Mouse (Mus musculus) NIH3T3 (cell line): ENCODE measurements around the gene Rtkn.

ENCODE experiments used
- DNase-seq: peaks from one replicate; pipeline ENCODE4 v3.0.0-alpha.2; 2012; ENCODE audit warnings: low read depth

Gene Rtkn

DNA sequence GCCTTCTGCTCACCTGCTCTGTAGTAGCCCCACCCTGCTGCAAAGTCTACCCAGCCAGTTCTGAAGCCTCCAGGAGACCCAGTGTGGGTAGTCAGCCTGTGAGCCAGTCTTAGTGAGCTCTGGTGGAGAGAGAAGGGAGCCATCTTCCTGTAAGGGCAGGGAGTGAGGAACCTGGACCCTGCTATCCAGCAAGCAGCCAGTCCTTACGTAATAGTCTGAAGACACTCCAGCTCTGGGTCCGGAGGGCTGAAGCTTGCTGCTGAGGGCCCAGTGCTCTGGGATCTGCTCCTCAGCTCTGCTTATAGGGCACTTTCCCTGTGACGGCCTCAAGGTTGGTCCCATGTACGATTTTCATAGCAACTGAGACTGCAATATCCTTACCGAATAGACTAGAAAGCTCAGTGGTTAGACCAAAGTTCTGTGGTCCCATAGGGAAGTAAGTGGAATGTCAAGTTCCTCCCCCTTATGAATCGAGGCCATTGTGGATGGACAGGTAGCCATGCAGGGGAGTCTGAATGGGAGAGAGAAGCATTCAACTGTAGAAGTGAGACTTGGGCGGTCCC, at the start of gene Rtkn:
Gene Rtkn, plus strand, starts transcription at position 513 of the 563 bp plus-strand sequence.
- no peak for DNase-seq

DNA sequence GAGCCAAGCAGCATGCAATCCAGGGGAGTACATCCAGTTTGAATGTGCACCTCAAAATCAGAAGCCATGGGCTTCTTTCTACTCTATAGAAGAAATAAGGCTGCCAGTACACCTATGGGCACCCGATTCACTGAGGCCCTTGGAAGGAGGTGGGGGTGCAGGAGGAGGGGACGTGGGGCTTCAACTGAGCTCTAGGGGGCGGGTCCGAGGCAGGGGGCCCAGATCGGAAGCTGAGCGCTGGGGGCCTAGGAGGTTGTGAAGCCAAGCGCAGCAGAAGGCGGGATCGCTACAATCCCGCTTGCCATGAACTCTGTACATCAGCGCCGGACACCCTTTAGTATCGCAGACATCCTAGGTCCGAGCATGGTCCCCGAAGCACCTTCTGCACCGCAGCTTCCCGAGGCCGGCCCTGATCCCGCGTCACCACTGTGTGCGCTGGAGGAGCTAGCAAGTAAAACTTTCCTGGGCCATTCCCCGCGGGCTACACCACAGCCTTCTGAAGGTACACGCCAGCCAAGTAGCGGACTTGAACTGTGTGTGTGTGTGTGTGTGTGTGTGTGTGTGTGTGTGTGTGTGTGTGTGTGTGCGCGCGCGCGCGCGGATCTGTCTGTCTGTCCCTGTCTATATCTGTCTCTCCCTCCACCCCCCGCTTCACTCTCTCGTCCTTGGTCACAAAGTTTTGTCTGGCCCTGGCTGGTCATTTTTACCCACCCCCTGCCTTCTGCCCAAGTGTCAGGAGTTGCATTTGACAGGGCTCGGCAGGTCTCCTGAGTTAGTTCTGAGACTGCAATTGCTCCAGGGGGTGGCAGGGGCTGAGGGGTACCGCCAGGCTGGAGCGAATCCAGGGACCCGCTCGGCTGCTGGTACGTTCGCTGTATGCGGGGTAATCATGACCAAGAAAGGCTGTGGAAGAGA, 48.9 kb upstream of the Rtkn start, which contains the start of gene Lbx2:
Gene Lbx2, plus strand, starts transcription at position 247 of the 915 bp plus-strand sequence.
- DNase-seq: no peak

DNA sequence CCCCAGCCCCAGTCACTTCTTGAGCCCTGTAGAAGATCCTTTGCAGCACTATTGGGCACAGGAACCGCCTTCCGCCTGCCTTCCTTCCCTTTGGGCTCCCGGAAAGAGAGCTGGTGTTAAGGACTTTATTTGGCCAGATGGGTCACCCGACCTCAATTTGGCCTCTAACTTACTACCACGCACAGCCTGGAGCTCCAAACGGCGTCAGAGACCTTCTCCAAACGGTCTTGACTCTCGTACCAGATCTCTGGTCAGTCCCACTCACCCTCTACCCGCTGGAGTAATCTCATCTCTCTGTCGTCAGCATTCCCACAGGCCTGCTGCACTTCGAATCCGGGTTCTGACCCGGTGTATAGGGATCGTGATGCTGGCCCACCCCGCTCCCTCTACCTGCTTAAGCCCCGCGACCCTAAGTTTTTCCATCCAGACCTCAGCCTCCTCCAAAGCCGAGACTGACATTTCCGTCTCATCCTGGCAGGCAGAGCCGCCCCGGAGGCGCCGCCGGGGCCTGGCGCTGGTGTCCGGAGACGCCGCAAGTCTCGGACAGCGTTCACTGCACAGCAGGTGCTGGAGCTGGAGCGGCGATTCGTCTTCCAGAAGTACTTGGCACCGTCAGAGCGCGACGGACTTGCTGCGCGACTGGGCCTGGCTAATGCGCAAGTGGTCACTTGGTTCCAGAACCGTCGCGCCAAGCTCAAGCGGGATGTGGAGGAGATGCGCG, 47.9 kb upstream of the Rtkn start:
- DNase-seq: no peak

DNA sequence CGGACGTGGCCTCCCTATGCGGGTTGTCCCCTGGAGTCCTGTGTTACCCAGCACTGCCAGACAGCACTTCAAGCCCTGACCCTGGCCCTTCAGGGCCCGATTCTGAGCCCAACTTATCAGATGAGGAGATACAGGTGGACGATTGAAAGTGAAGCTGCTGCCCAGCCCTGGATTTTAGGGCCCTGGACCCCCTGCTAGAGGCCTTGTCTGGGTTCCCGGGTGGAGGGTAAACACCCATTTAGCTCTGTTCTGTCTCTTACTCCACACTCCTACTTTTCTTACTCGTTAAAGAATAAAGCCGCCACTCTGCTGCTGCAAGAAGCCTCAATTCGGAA, 47.4 kb upstream of the Rtkn start:
- DNase-seq: no peak

DNA sequence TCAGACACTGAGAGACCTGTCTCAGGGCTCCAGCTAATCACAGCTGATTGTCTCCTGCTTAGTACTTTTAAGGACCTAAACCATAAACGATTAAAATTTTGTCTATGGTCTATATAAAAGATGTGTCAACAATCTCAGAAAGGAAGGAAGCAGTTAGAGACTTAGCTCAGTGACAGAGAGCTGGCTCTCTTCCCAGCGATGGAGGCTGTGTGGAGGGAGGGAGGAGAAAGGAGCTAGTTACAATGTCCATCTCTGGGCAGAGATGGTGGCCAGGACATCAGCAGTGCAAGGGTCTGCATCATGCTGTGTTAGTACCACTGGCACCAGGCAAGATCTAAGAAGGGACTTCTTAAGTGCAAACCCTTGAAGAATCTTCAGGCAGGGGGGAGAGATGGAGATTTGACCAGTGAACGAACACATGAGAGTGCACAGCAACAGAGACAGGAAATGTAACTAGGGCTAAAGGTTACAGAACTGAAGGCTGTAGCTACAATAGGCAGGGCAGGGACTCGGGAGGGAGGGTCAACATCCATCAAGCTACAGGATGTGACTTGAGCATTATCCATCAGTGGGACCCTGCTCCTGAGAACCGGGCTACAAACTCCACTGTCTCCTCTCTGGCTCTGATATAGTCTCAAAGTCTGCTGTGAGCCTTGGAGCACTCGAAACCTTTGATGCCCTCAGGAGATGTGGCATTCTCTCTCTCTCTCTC, 42.7 kb upstream of the Rtkn start:
- DNase-seq: peak; percentile 58

- no peak for DNase-seq
These were observed 39.3 kb upstream of the Rtkn start for GRCm38 (mm10) chr6:83095968-83096367.

DNA sequence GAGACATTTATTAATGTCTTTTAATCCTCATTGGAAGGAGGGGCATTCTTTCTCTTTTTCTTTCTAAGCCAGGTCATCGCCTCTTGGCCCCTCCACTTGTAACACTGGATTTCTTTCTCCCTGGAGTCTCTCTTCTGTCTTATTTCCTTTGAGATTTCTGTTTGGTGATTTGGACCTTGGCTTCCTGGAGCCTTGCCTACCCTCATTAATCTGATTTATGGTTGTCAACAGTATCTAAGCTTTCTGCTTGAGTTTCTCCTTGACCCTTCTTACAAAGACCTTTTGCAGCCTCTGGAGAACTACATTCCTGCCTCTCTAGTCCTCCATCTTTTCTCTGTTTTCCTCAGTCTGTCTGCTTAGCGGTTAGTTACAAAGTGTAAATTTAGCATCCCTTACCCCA, 36.9 kb upstream of the Rtkn start:
- peak; percentile 78 for DNase-seq

GRCm38 (mm10) chr6:83101316-83101687, 34.0 kb upstream of the Rtkn start, which contains the start of the genes Ccdc142 and Gm42688:
TSS of gene Ccdc142 (plus strand) at chr6:83101601.
TSS of gene Gm42688 (plus strand) at chr6:83101617.
- peak; percentile 89 for DNase-seq

DNA sequence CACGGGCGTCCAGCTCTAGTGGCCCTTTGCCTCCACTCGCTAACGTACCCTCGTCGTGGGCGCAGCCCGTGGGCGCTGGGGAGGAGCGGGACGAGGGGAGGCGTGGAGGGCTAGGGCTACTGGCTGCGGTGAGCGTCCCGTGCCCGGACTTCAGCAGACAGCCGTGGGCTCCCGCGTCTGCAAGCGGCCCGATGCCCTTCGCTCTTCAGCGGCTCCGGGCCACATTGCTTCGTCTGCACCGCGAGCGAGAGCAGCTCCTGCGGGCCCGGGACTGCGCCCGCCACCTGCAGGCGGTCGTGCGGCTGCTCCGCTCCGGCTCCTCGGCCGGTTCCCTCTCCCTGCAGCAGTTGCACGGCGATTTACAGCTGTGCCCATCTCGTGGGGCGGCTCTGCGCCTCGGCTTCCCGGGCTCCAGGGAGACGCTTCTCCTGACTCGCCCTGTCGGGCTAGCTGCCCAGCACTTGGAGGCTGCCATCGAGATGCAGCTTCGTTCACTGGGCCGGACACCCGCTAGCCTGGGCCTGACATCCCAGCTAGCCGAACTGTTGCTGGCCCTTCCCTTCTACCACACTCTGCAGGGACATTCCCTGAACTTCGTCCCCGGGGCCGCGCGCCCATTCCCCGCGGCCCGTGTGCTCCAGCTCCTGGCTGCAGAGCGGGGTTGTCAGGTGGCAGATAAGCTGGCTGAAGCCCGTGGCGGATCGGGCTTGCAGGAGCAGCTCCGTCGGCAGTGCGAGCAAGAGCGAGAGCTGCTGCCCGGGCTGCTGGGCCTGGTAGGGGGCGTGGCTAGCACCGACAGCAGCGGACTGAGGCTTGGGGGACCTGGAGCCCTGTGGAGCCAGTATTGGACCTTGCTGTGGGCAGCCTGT, 33.3 kb upstream of the Rtkn start:
- DNase-seq: peak; percentile 83

DNA sequence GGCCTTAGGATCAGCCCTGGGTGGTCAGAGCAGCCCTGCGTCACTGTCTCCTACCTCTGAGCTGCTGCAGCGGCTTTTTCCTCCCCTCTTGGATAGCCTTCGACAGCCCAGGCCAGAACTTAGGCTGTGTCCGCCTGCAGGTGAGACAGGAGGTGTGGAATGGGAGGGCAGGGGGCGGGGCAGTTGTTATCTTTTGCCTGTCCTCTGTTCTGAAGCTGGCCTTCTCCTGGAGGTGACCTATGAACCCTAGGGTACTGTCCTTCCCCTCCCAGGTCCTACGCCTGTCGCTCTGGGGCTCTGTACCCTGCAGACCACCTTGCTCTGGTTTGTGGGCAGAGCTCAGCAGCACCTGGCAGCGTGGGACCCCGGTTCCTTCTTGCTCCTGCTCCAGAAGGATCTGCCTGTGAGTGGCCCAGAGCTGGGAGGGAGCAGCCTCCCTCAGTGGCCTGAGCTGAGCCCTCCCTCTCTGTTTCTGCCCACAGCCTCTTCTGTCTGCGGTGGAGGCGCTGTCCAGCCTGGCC, 32.1 kb upstream of the Rtkn start:
- no peak for DNase-seq

GRCm38 (mm10) chr6:83104158-83104557, 31.1 kb upstream of the Rtkn start:
- DNase-seq: no peak

DNA sequence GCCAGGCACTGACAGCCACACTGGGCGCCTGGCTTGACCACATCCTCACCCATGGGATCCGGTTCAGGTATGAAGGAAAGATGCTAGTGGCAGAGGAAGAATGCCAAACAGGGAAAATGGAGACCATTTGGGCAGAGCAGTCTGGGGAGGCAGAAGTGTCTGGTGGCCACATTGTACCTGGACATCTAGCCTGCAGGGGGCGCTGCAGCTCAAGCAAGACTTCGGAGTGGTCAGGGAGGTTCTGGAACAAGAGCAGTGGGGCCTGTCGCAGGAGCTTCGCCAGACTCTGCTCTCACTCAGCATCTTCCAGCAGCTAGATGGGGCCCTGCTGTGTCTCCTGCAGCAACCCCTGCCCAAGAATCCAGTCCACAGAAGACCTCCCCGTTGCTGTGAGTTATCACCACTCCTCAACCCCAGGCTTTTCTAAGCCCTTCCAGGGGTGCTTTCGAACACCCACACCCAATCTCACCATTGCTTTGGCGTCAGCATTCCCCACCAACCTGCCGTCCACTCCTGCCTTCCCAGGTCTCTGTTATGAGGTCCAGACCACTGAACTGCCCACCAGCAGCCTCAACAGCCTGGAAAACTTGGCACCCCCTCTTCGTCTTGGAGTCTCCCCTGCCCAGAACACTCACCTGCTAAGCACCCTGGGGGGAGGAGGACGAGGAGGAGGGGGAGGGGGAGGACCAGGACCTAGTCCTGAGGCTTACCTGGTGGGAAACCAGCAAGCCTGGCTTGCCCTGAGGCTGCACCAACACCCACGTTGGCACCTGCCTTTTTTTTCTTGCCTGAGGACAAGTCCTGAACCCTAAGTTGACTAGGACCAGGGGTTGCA, 27.5 kb upstream of the Rtkn start:
- peak; percentile 92 for DNase-seq

DNA sequence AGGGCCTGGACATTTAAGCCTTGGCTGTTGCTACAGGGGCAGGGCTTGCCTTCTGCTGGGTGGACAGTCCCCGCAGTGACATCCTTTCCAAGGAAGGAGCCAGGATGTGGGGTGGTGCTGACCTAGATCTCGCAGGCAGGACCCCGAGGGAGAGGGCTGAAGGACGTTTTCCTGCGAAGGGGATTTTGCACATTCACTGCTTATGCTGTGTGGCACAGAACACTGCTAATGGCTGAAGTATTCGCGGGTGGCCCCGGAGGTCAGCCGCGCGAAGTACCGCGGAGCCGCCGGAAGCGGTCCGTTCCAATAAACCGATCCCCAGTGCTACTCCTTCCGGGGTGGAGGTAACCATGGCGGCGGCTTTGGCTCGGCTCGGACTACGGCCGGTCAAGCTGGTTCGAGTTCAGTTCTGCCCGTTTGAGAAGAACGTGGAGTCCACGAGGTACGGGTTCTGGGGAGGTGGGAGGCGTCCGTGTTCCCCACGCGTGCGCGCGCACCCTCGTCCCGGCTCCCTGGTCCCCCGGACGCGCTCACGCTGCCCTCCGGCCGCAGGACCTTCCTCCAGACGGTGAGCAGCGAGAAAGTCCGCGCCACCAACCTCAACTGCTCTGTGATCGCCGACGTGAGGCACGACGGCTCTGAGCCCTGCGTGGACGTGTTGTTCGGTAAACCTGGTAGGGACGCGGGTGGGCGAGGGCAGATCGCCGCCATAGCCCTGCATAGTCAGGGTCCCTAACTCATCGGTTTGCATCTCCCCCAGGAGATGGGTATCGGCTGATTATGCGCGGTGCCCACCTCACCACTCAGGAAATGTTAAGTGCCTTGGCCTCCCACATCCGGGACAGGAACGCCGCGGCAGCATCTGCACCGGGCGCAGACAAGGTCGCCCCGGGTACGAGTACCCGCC, 26.2 kb upstream of the Rtkn start, which contains the start of gene Mrpl53:
Gene Mrpl53, plus strand, starts transcription at position 279 of the 907 bp plus-strand sequence.
- DNase-seq: peak; percentile 91

DNA sequence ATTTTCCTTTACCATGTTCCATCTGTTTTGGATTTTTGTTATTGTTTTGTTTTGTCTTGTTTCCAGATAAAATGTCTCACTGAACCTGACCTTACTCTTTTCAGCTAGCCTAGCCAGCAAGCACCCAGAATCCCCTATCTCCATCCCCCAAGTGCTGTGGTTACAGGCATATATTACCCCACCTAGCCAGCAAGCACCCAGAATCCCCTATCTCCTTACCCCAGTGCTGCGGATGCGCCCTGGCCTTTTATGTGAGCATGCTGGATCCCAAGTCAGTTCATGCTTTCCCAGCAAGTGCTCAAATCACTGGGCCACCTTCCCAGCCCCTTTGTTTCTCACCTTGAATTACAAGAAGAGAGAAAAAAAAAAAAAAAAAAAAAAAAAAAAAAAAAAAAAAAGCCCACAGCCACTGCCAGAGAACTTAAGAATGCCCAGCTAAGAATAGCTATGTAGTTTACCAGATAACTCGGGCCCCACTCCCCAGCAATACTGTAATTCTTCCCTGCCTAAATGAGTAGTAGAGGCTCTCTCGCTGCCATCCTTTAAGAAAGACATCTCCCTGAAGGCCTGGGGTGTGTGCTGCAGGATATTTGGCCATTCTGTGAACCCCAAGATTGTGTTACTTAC, 23.6 kb upstream of the Rtkn start:
- no peak for DNase-seq

GRCm38 (mm10) chr6:83115011-83115671, 20.1 kb upstream of the Rtkn start, which contains the start of gene Mogs:
TSS of gene Mogs (plus strand) at chr6:83115496.
- DNase-seq: peak; percentile 97

- DNase-seq: no peak
These were observed 19.4 kb upstream of the Rtkn start for GRCm38 (mm10) chr6:83115682-83116372.
